Mouse (Mus musculus) MEL (cell line): ENCODE measurements around the gene Spcs3. TPM values are rescaled to one million over a fixed set of nuclear protein-coding genes. Genes with fewer than 3 reads are reported as not detected.

ENCODE experiments used
- DNase-seq: peaks from one replicate; pipeline ENCODE4 v3.0.0; 2011; ENCODE audit warnings: low read depth, low spot score
- H3K27ac ChIP-seq: 2 replicates; pipeline ENCODE4 v1.5.1; 2012; ENCODE audit warnings: low read depth, mild to moderate bottlenecking, control low read depth, low read length, moderate library complexity; ENCODE audit not compliant: control insufficient read depth
- H3K27me3 ChIP-seq, 2 experiments: fragments of 150-350 bp in 1 of 2; sonication (generic) in 1 of 2; 2 replicates each; pipeline ENCODE4 v1.6.1; 2012; ENCODE audit warnings: low read length in 2 of 2, mild to moderate bottlenecking in 2 of 2, improper control_type of control experiment in 1 of 2, moderate library complexity in 1 of 2; ENCODE audit not compliant: insufficient read depth in 2 of 2, control insufficient read depth in 1 of 2
- H3K36me3 ChIP-seq, 2 experiments: 2 replicates each; pipeline ENCODE4 v1.6.1; 2012 to 2014; ENCODE audit warnings: low read length in 2 of 2, improper control_type of control experiment in 1 of 2, inconsistent platforms in 1 of 2, mild to moderate bottlenecking in 1 of 2; ENCODE audit not compliant: insufficient read depth in 2 of 2, control insufficient read depth in 1 of 2
- H3K4me1 ChIP-seq, 2 experiments: fragments of 150-350 bp in 1 of 2; sonication (generic) in 1 of 2; 2 replicates each; pipeline ENCODE4 v1.6.1; 2012; ENCODE audit warnings: low read length in 2 of 2, improper control_type of control experiment in 1 of 2, mild to moderate bottlenecking in 1 of 2; ENCODE audit not compliant: insufficient read depth in 2 of 2, control insufficient read depth in 1 of 2
- H3K4me3 ChIP-seq, 2 experiments: fragments of 150-350 bp in 1 of 2; sonication (generic) in 1 of 2; 2 replicates each; pipeline ENCODE4 v1.5.1; 2012; ENCODE audit warnings: low read depth in 2 of 2, low read length in 2 of 2, mild to moderate bottlenecking in 2 of 2, moderate library complexity in 2 of 2, control low read depth in 1 of 2, improper control_type of control experiment in 1 of 2; ENCODE audit not compliant: control insufficient read depth in 1 of 2, insufficient read depth in 1 of 2
- H3K79me2 ChIP-seq: 2 replicates; pipeline ENCODE4 v1.6.1; 2012; ENCODE audit warnings: mild to moderate bottlenecking, low read length, moderate library complexity; ENCODE audit not compliant: control insufficient read depth, poor library complexity, insufficient read depth
- H3K9ac ChIP-seq: 2 replicates; pipeline ENCODE4 v1.6.1; 2012; ENCODE audit warnings: low read depth, mild to moderate bottlenecking, control low read depth, low read length, moderate library complexity; ENCODE audit not compliant: control insufficient read depth, poor library complexity, severe bottlenecking
- H3K9me3 ChIP-seq: fragments of 150-350 bp; sonication (generic); replicated peaks from 2 replicates; pipeline ENCODE4 v1.6.1; 2012; ENCODE audit warnings: mild to moderate bottlenecking, low read length, improper control_type of control experiment, moderate library complexity; ENCODE audit not compliant: insufficient read depth
- CHD1 ChIP-seq: IDR thresholded peaks from 2 replicates; pipeline ENCODE4 v1.6.1; 2012; ENCODE audit warnings: low read depth, mild to moderate bottlenecking, inconsistent platforms, low read length, improper control_type of control experiment
- CTCF ChIP-seq, 3 experiments: IDR thresholded peaks in 2 of 3; conservative IDR thresholded peaks in 1 of 3; 2 replicates each; pipeline ENCODE4 v1.5.1; 2011 to 2012; ENCODE audit warnings: low read length in 3 of 3, low read depth in 2 of 3, mild to moderate bottlenecking in 2 of 3, improper control_type of control experiment in 1 of 3, inconsistent platforms in 1 of 3, mixed read lengths in 1 of 3, moderate library complexity in 1 of 3; ENCODE audit not compliant: control insufficient read depth in 1 of 3, insufficient read depth in 1 of 3, poor library complexity in 1 of 3, severe bottlenecking in 1 of 3
- E2F4 ChIP-seq: IDR thresholded peaks from 2 replicates; pipeline ENCODE4 v1.6.1; 2011; ENCODE audit warnings: low read depth, low read length, improper control_type of control experiment, borderline replicate concordance
- ELF1 ChIP-seq: IDR thresholded peaks from 2 replicates; pipeline ENCODE4 v1.6.1; 2014; ENCODE audit warnings: low read depth, mild to moderate bottlenecking, inconsistent platforms, low read length, improper control_type of control experiment, moderate library complexity
- EP300 ChIP-seq, 2 experiments: IDR thresholded peaks; 2 replicates each; pipeline ENCODE4 v1.6.1; 2011; ENCODE audit warnings: improper control_type of control experiment in 2 of 2, low read length in 2 of 2, low read depth in 1 of 2, mild to moderate bottlenecking in 1 of 2
- ETS1 ChIP-seq: IDR thresholded peaks from 2 replicates; pipeline ENCODE4 v1.6.1; 2012; ENCODE audit warnings: low read depth, mild to moderate bottlenecking, inconsistent platforms, low read length, improper control_type of control experiment, moderate library complexity
- GABPA ChIP-seq: IDR thresholded peaks from 2 replicates; pipeline ENCODE4 v1.6.1; 2012; ENCODE audit warnings: low read depth, mild to moderate bottlenecking, inconsistent platforms, low read length, improper control_type of control experiment, moderate library complexity
- GATA1 ChIP-seq: IDR thresholded peaks from 2 replicates; pipeline ENCODE4 v1.6.1; 2011; ENCODE audit warnings: low read depth, low read length, improper control_type of control experiment
- HCFC1 ChIP-seq: IDR thresholded peaks from 2 replicates; pipeline ENCODE4 v1.6.1; 2012; ENCODE audit warnings: low read depth, mild to moderate bottlenecking, inconsistent platforms, low read length, improper control_type of control experiment, moderate library complexity
- JUND ChIP-seq: IDR thresholded peaks from 2 replicates; pipeline ENCODE4 v1.6.1; 2011; ENCODE audit warnings: low read depth, mild to moderate bottlenecking, improper control_type of control experiment, low read length
- KAT2A ChIP-seq: conservative IDR thresholded peaks from 2 replicates; pipeline ENCODE4 v1.6.1; 2012; ENCODE audit warnings: low read depth, low read length, improper control_type of control experiment, inconsistent platforms
- MAFK ChIP-seq: IDR thresholded peaks from 2 replicates; pipeline ENCODE4 v1.6.1; 2011; ENCODE audit warnings: low read depth, mild to moderate bottlenecking, low read length, improper control_type of control experiment, borderline replicate concordance
- MAX ChIP-seq: IDR thresholded peaks from 2 replicates; pipeline ENCODE4 v1.6.1; 2011; ENCODE audit warnings: low read length, improper control_type of control experiment
- MXI1 ChIP-seq: IDR thresholded peaks from 2 replicates; pipeline ENCODE4 v1.6.1; 2011; ENCODE audit warnings: mild to moderate bottlenecking, low read depth, low read length, improper control_type of control experiment
- MYB ChIP-seq: IDR thresholded peaks from 2 replicates; pipeline ENCODE4 v1.6.1; 2011; ENCODE audit warnings: mild to moderate bottlenecking, low read depth, low read length, improper control_type of control experiment
- MYC ChIP-seq: IDR thresholded peaks from 2 replicates; pipeline ENCODE4 v1.6.1; 2011; ENCODE audit warnings: low read depth, mild to moderate bottlenecking, low read length, improper control_type of control experiment, moderate library complexity
- NELFE ChIP-seq: IDR thresholded peaks from 2 replicates; pipeline ENCODE4 v1.6.1; 2011; ENCODE audit warnings: low read depth, low read length, improper control_type of control experiment
- NRF1 ChIP-seq: IDR thresholded peaks from 2 replicates; pipeline ENCODE4 v1.6.1; 2014; ENCODE audit warnings: low read depth, mild to moderate bottlenecking, inconsistent platforms, low read length, improper control_type of control experiment, moderate library complexity; ENCODE audit not compliant: poor library complexity, insufficient read depth, severe bottlenecking
- POLR2A ChIP-seq, 2 experiments: IDR thresholded peaks; 2 replicates each; pipeline ENCODE4 v1.6.1; 2011 to 2012; ENCODE audit warnings: low read length in 2 of 2, mild to moderate bottlenecking in 2 of 2, control low read depth in 1 of 2, improper control_type of control experiment in 1 of 2, low read depth in 1 of 2, moderate library complexity in 1 of 2; ENCODE audit not compliant: control insufficient read depth in 1 of 2, insufficient read depth in 1 of 2, poor library complexity in 1 of 2
- POLR2AphosphoS2 ChIP-seq: IDR thresholded peaks from 2 replicates; pipeline ENCODE4 v1.6.1; 2011; ENCODE audit warnings: low read length, improper control_type of control experiment
- POLR2AphosphoS5 ChIP-seq: IDR thresholded peaks from 2 replicates; pipeline ENCODE4 v1.6.1; 2012; ENCODE audit warnings: low read depth, borderline replicate concordance, mild to moderate bottlenecking, inconsistent platforms, low read length, moderate library complexity, mixed read lengths
- RAD21 ChIP-seq: IDR thresholded peaks from 2 replicates; pipeline ENCODE4 v1.6.1; 2011; ENCODE audit warnings: mild to moderate bottlenecking, low read depth, low read length, improper control_type of control experiment
- RCOR1 ChIP-seq: IDR thresholded peaks from 2 replicates; pipeline ENCODE4 v1.6.1; 2012; ENCODE audit warnings: low read depth, mild to moderate bottlenecking, inconsistent platforms, low read length, improper control_type of control experiment
- SIN3A ChIP-seq: IDR thresholded peaks from 2 replicates; pipeline ENCODE4 v1.6.1; 2012; ENCODE audit warnings: low read length, improper control_type of control experiment, inconsistent platforms
- SMC3 ChIP-seq: IDR thresholded peaks from 2 replicates; pipeline ENCODE4 v1.6.1; 2011; ENCODE audit warnings: low read depth, low read length, improper control_type of control experiment
- TBP ChIP-seq: IDR thresholded peaks from 2 replicates; pipeline ENCODE4 v1.8.0; 2011; ENCODE audit warnings: low read depth, low read length, improper control_type of control experiment
- UBTF ChIP-seq: IDR thresholded peaks from 2 replicates; pipeline ENCODE4 v1.6.1; 2012; ENCODE audit warnings: low read depth, mild to moderate bottlenecking, inconsistent platforms, low read length, improper control_type of control experiment, moderate library complexity, borderline replicate concordance; ENCODE audit not compliant: insufficient read depth
- USF2 ChIP-seq, 2 experiments: IDR thresholded peaks; 2 replicates each; pipeline ENCODE4 v1.6.1; 2011 to 2012; ENCODE audit warnings: improper control_type of control experiment in 2 of 2, low read length in 2 of 2, borderline replicate concordance in 1 of 2, inconsistent platforms in 1 of 2, low read depth in 1 of 2, mild to moderate bottlenecking in 1 of 2; ENCODE audit not compliant: insufficient read depth in 1 of 2
- ZKSCAN1 ChIP-seq: IDR thresholded peaks from 2 replicates; pipeline ENCODE4 v1.6.1; 2012; ENCODE audit warnings: low read depth, mild to moderate bottlenecking, inconsistent platforms, low read length, improper control_type of control experiment, moderate library complexity
- ZMIZ1 ChIP-seq: IDR thresholded peaks from 2 replicates; pipeline ENCODE4 v1.6.1; 2012; ENCODE audit warnings: low read depth, mild to moderate bottlenecking, inconsistent platforms, low read length, improper control_type of control experiment, moderate library complexity
- polyA plus RNA-seq, 2 experiments: library from polyadenylated mRNA; stranded (reverse) in 1 of 2; unstranded in 1 of 2; fragments of >175 nt in 1 of 2; fragments of >200 nt in 1 of 2; gene quantifications; 2 replicates each; pipeline versions ENCODE4 v1.2.1 to v1.2.4; 2012; ENCODE audit warnings: low replicate concordance in 2 of 2, low read depth in 1 of 2; ENCODE audit not compliant: insufficient read length in 2 of 2, insufficient read depth in 1 of 2, missing spikeins in 1 of 2
- total RNA-seq: library from RNA; depleted of rRNA; stranded (reverse); fragments of 300-350 nt; gene quantifications from 2 replicates; pipeline ENCODE4 v1.2.3, GENCODE M21; 2012

Spcs3 gene
- total and polyA plus RNA-seq, 3 experiments: 69.0 to 140 (median 78.0) TPM

- H3K27ac ChIP-seq: no peak overlapping the region; the same call in 1 of the 2 replicates
- no peak overlapping the region for H3K9ac ChIP-seq
- H3K4me1 ChIP-seq: peaks cover 5 to 28% of the 10 kb centered on the region in 2 experiments
- H3K36me3 ChIP-seq: peaks cover 0 to 29% of the 10 kb centered on the region in 2 experiments; a peak in 2 of 4 replicates
- peak overlapping the region; percentile 12 to 43; a peak in 3 of 4 replicates for H3K4me3 ChIP-seq
- H3K79me2 ChIP-seq: no peaks in the 10 kb centered on the region
- H3K27me3 ChIP-seq: no peaks in the 10 kb centered on the region
- peak; percentile 67 for DNase-seq
- H3K9me3 ChIP-seq: no peaks in the 10 kb centered on the region
- TF ChIP-seq KAT2A: no peak
- TF ChIP-seq MAFK: no peak
- TF ChIP-seq MAX: no peak
- TF ChIP-seq E2F4: no peak
- no peak for TF ChIP-seq TBP
- peak; percentile 20; the same call in 1 of the 2 replicates for TF ChIP-seq SMC3
- no peak for TF ChIP-seq MXI1
- peak; percentile 20 for TF ChIP-seq RAD21
- no peak for TF ChIP-seq USF2 (IDR thresholded peaks at IDR 0.05; ENCODE audit: borderline replicate concordance in 1 of 2, insufficient read depth in 1 of 2, low read depth in 1 of 2, low read length in 2 of 2)
- no peak for TF ChIP-seq JUND
- peak in 1 of 3 experiments; percentile 22; a peak in 2 of 6 replicates for TF ChIP-seq CTCF (IDR thresholded peaks at IDR 0.05 in 2 of 3, conservative IDR thresholded peaks at IDR 0.05 in 1 of 3; ENCODE audit: control insufficient read depth in 1 of 3, insufficient read depth in 1 of 3, low read depth in 2 of 3, low read length in 3 of 3, poor library complexity in 1 of 3, severe bottlenecking in 1 of 3)
- TF ChIP-seq MYC: no peak
- no peak for TF ChIP-seq RCOR1
- TF ChIP-seq HCFC1: no peak
- no peak for TF ChIP-seq POLR2AphosphoS2
- no peak for TF ChIP-seq POLR2AphosphoS5
- TF ChIP-seq NELFE: no peak
- TF ChIP-seq ZKSCAN1: no peak
- TF ChIP-seq NRF1: no peak
- no peak for TF ChIP-seq ZMIZ1
- no peak for TF ChIP-seq MYB
- no peak for TF ChIP-seq EP300 (IDR thresholded peaks at IDR 0.05; ENCODE audit: low read depth in 1 of 2, low read length in 2 of 2)
- no peak for TF ChIP-seq GATA1
- TF ChIP-seq ELF1: no peak
- no peak for TF ChIP-seq ETS1
- no peak for TF ChIP-seq UBTF
- TF ChIP-seq SIN3A: peak; percentile 11; the same call in 1 of the 2 replicates
- TF ChIP-seq CHD1: no peak
- TF ChIP-seq GABPA: no peak
- TF ChIP-seq POLR2A (IDR thresholded peaks at IDR 0.05; ENCODE audit: control insufficient read depth in 1 of 2, insufficient read depth in 1 of 2, low read depth in 1 of 2, low read length in 2 of 2, poor library complexity in 1 of 2): no peak
These were observed 20.5 kb downstream of the Spcs3 start for GRCm38 (mm10) chr8:54509221-54509721.
